Mouse (Mus musculus): Measurements from ENCODE around the gene Cemip. TPM values are rescaled to one million over a fixed set of nuclear protein-coding genes. Genes with fewer than 3 reads are reported as not detected.
A peak's percentile ranks its signal among the peaks of the same experiment; 100 is the strongest.

Gene Cemip
- polyA plus RNA-seq, 1 experiment from 2014 or later = 1.7 TPM

DNA sequence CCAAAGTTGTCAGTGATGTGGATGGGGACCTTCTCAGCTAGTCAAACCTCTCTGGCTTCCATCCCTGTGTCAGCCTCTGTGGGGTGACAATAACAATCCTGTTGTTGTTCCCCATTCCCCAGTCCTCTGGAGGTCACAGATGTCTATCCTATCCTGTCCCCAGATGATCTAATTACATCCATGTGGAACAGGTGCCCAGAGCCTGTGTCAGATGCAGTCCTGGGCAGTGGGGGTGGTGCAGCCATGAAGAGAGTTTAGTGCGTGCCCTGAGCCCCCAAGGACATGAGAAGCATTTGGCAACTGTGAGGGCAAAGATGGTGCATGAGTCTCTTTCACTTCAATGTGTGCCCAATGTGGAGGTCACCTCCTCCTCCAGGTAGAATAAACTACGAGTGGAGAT, 100.6 kb downstream of the Cemip start:
- Histone ChIP-seq H3K4me1 (ENCODE audit: insufficient read depth) (no peaks in the 10 kb centered on the region), H3K4me2 (no peak overlapping the region), H3K36me3 (ENCODE audit: insufficient read depth) (no peaks in the 10 kb centered on the region), H3K9me3 (ENCODE audit: low read depth, low read length) (no peaks in the 10 kb centered on the region), H3K27ac (ENCODE audit: low read depth) (no peak overlapping the region), H3K9ac (no peak overlapping the region), H3K27me3 (ENCODE audit: insufficient read depth, low read length) (no peaks in the 10 kb centered on the region), H3K4me3 (ENCODE audit: low read depth, low read length) (no peak overlapping the region)
- no peak for TF ChIP-seq CTCF (IDR thresholded peaks at IDR 0.05; ENCODE audit: low read depth)
- ATAC-seq (ENCODE audit: insufficient read depth) (no peak), DNase-seq (no peak)
- 66% methylated on average over 2 of the region's 2 CpGs for WGBS

DNA sequence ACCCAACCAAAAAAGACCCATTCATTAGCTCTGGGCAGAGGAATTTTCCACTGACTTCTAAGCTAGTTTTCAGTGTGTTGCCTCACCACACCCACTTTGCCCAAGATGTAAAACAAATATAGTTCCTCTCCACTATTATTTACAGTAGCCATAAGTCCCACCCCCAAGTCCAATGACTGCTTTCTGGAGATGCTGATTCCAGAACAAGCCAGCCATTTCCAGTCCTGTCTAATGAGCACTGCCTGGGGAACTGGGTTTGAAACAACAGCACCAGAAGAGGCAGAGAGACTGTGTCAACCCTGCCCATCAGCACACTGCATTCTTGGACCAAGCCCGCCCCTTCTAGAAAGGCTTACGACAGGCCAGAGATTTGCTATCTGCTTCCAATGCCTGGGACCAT, 103.7 kb downstream of the Cemip start:
- no peaks in the 10 kb centered on the region for H3K4me1 ChIP-seq (ENCODE audit: insufficient read depth)
- DNase-seq (peak; percentile 26), ATAC-seq (ENCODE audit: insufficient read depth) (peak; percentile 63)
- H3K9ac ChIP-seq = no peak overlapping the region
- H3K4me3 ChIP-seq (ENCODE audit: low read depth, low read length) = no peak overlapping the region
- no peak overlapping the region for H3K27ac ChIP-seq (ENCODE audit: low read depth)
- H3K9me3 ChIP-seq (ENCODE audit: low read depth, low read length) = no peaks in the 10 kb centered on the region
- H3K36me3 ChIP-seq (ENCODE audit: insufficient read depth) = no peaks in the 10 kb centered on the region
- WGBS = 67% methylated on average over 2 of the region's 2 CpGs
- no peak overlapping the region for H3K4me2 ChIP-seq
- TF ChIP-seq CTCF (IDR thresholded peaks at IDR 0.05; ENCODE audit: low read depth) = no peak
- no peaks in the 10 kb centered on the region for H3K27me3 ChIP-seq (ENCODE audit: insufficient read depth, low read length)

DNA sequence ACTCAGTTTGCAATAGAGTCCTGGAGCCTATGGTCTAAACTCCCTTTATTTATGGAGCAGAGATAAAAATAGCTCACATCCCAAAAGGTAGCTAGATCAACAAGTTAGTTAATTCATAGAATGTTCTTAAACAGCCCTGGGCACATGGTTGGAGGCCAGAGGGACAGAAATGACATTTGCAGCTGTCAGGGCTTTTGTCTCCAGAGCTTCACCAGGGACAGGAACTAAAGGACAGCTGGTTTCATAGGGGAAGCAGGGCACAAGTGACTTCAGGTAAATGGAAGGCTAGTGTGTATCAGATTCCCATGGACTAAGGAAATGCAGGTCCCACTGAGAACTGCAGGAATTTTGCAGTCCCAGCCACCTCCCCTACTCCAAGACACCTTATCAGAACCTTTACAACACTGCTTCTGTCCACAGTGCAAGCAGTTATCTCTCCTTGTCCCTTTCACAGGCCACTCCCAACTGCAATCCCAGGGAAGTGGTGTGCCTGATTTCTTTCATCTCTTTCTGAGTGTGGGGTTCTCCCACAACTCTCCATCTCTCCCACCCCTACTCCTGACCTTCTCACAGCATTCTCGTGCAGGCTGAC, 107.3 kb downstream of the Cemip start:
- Histone ChIP-seq H3K36me3 (ENCODE audit: insufficient read depth) (no peaks in the 10 kb centered on the region), H3K27me3 (ENCODE audit: insufficient read depth, low read length) (no peaks in the 10 kb centered on the region), H3K9me3 (ENCODE audit: low read depth, low read length) (no peaks in the 10 kb centered on the region), H3K4me2 (no peak overlapping the region), H3K27ac (ENCODE audit: low read depth) (no peak overlapping the region), H3K4me1 (ENCODE audit: insufficient read depth) (no peaks in the 10 kb centered on the region), H3K4me3 (ENCODE audit: low read depth, low read length) (no peak overlapping the region), H3K9ac (no peak overlapping the region)
- TF ChIP-seq CTCF (IDR thresholded peaks at IDR 0.05; ENCODE audit: low read depth) = no peak
- ATAC-seq (ENCODE audit: insufficient read depth) = no peak
- no peak for DNase-seq
- WGBS = 17% methylated on average over 1 of the region's 1 CpGs

DNA sequence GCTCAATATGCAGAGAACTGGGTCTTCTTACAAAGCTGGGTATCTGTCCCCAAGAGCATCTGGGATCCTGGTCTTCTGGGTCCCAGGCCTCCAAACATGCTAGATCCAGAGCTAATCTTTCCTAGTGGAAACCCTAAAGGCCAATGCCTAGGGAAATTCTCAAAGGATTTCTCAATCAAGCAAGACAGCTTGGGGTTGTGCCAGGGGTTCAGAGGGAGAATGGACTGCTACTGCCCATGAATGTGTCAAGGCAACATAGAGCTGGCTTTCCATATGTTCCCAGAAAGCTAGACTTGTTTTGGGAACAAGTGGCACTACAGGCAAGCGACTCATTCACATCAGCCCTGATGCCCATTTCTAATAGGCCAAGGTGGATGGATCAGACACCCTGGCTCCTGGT, 107.9 kb downstream of the Cemip start:
- Histone ChIP-seq H3K4me3 (ENCODE audit: low read depth, low read length) (no peak overlapping the region), H3K36me3 (ENCODE audit: insufficient read depth) (no peaks in the 10 kb centered on the region), H3K9me3 (ENCODE audit: low read depth, low read length) (no peaks in the 10 kb centered on the region), H3K9ac (no peak overlapping the region), H3K27ac (ENCODE audit: low read depth) (no peak overlapping the region), H3K4me1 (ENCODE audit: insufficient read depth) (no peaks in the 10 kb centered on the region; the same call in 1 of the 2 replicates), H3K27me3 (ENCODE audit: insufficient read depth, low read length) (no peaks in the 10 kb centered on the region), H3K4me2 (no peak overlapping the region)
- 91% methylated on average over 1 of the region's 1 CpGs for WGBS
- TF ChIP-seq CTCF (IDR thresholded peaks at IDR 0.05; ENCODE audit: low read depth) = no peak
- no peak for DNase-seq
- ATAC-seq (ENCODE audit: insufficient read depth) = no peak

DNA sequence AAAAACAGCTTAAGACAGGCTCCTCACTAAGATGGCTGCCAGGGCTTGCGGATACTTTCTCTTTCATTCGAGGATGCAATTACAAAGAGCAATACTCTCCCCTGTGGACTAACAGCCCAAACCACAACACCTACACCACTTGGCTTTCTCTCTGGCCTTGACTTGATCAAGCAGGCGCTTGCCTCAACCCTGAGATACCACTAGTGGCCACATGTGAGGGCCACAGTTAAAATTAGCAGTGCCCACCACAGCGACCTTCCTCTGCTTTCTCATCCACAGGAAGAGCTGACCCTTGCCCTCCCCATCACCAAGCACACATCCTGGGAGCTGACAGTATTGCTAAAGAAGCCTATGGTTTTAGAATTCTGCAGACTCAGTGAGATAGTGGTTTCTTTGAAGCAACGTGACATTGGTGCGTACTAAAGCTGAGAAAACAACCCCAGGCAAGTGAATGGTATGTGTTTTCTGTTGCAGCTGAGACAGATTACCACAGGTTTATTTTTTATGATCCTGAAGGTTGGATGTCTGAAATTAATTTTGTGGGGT, 109.8 kb downstream of the Cemip start:
- ATAC-seq (ENCODE audit: insufficient read depth) = no peak
- Histone ChIP-seq H3K9me3 (ENCODE audit: low read depth, low read length) (no peaks in the 10 kb centered on the region), H3K27ac (ENCODE audit: low read depth) (no peak overlapping the region), H3K4me2 (no peak overlapping the region), H3K4me1 (ENCODE audit: insufficient read depth) (no peaks in the 10 kb centered on the region; the same call in 1 of the 2 replicates), H3K9ac (no peak overlapping the region), H3K36me3 (ENCODE audit: insufficient read depth) (no peaks in the 10 kb centered on the region), H3K27me3 (ENCODE audit: insufficient read depth, low read length) (no peaks in the 10 kb centered on the region), H3K4me3 (ENCODE audit: low read depth, low read length) (no peak overlapping the region)
- no peak for DNase-seq
- WGBS = 75% methylated on average over 6 of the region's 6 CpGs
- no peak for TF ChIP-seq CTCF (IDR thresholded peaks at IDR 0.05; ENCODE audit: low read depth)

DNA sequence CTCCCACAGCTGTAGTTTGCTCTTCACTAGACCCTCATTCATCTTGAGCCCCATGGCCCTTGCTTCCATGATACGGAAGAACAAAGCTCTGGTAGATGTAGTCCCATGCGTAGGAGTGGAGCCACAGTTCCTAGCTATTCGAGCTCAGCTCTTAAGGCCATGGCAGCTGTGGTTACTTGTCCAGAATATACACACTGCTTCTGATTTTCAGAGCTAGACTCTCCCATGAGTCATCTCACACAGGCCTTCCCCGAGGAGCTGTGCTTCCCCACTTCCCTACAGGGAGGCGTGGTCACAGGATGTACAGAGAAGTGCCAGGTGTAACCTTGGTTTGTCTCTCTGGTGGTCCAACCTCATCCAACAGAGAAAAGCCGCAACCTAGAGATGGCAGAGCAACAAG, 111.0 kb downstream of the Cemip start:
- no peak for ATAC-seq (ENCODE audit: insufficient read depth)
- Histone ChIP-seq H3K27me3 (ENCODE audit: insufficient read depth, low read length) (no peaks in the 10 kb centered on the region), H3K4me3 (ENCODE audit: low read depth, low read length) (no peak overlapping the region), H3K9ac (no peak overlapping the region), H3K4me2 (no peak overlapping the region), H3K27ac (ENCODE audit: low read depth) (no peak overlapping the region), H3K36me3 (ENCODE audit: insufficient read depth) (no peaks in the 10 kb centered on the region), H3K9me3 (ENCODE audit: low read depth, low read length) (no peaks in the 10 kb centered on the region), H3K4me1 (ENCODE audit: insufficient read depth) (no peaks in the 10 kb centered on the region; the same call in 1 of the 2 replicates)
- no peak for TF ChIP-seq CTCF (IDR thresholded peaks at IDR 0.05; ENCODE audit: low read depth)
- DNase-seq = no peak
- WGBS = 79% methylated on average over 6 of the region's 6 CpGs

DNA sequence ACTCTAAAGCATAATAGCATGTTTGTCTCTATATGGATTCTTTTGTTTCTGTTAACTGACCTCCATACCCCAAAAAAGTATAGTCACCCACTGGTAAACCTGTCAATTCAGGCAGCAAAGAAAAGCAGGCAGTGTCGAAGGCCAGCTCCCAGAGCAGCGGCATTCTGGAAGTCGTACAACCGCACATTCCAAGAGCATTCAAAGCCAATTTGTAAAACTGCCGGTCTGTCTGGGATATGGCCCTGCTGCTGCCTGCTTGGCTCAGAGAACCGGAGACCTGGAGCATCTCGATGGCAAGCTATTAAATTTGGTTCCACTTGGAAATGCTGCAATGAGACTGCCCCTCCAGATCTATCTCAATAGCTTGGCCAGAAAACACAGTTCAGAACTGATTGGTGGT, 113.8 kb downstream of the Cemip start:
- Histone ChIP-seq H3K27me3 (ENCODE audit: insufficient read depth, low read length) (no peaks in the 10 kb centered on the region), H3K4me2 (no peak overlapping the region), H3K36me3 (ENCODE audit: insufficient read depth) (no peaks in the 10 kb centered on the region), H3K27ac (ENCODE audit: low read depth) (no peak overlapping the region), H3K9me3 (ENCODE audit: low read depth, low read length) (no peaks in the 10 kb centered on the region), H3K9ac (no peak overlapping the region), H3K4me3 (ENCODE audit: low read depth, low read length) (no peak overlapping the region), H3K4me1 (ENCODE audit: insufficient read depth) (no peaks in the 10 kb centered on the region; the same call in 1 of the 2 replicates)
- 35% methylated on average over 7 of the region's 7 CpGs for WGBS
- DNase-seq (peak; percentile 81), ATAC-seq (ENCODE audit: insufficient read depth) (peak; percentile 78)
- no peak for TF ChIP-seq CTCF (IDR thresholded peaks at IDR 0.05; ENCODE audit: low read depth)

Measured in lung, embryonic 14.5 days (tissue).